Mouse (Mus musculus) midbrain, embryonic 16.5 days (tissue): Measurements from ENCODE around the gene Pnrc2. TPM values are rescaled to one million over a fixed set of nuclear protein-coding genes. Genes with fewer than 3 reads are reported as not detected.

Experiments
- ATAC-seq: fragments of 200-750 bp; cut with Nextera tagmentation; 2 replicates; pipeline ENCODE4 v1.8.0; 2017; ENCODE audit warnings: moderate TSS enrichment
- H3K27ac ChIP-seq: fragments of 300-500 bp; sonication (generic); 2 replicates; pipeline ENCODE4 v1.5.1; 2014; ENCODE audit warnings: mild to moderate bottlenecking, low read length, mixed read lengths
- H3K27me3 ChIP-seq: fragments of 300-500 bp; sonication (generic); 2 replicates; pipeline ENCODE4 v1.6.1; 2014; ENCODE audit warnings: low read depth, low read length, mixed read lengths; ENCODE audit not compliant: control insufficient read depth, insufficient read depth
- H3K36me3 ChIP-seq: fragments of 300-500 bp; sonication (generic); 2 replicates; pipeline ENCODE4 v1.6.1; 2014; ENCODE audit warnings: mild to moderate bottlenecking, low read length, moderate library complexity, mixed read lengths; ENCODE audit not compliant: control insufficient read depth, insufficient read depth
- H3K4me1 ChIP-seq: fragments of 300-500 bp; sonication (generic); 2 replicates; pipeline ENCODE4 v1.6.1; 2014; ENCODE audit warnings: mild to moderate bottlenecking, low read length, mixed read lengths; ENCODE audit not compliant: control insufficient read depth, insufficient read depth
- H3K4me2 ChIP-seq: fragments of 300-500 bp; sonication (generic); 2 replicates; pipeline ENCODE4 v1.6.1; 2014; ENCODE audit warnings: mild to moderate bottlenecking, low read length, mixed read lengths
- H3K4me3 ChIP-seq: fragments of 300-500 bp; sonication (generic); 2 replicates; pipeline ENCODE4 v1.5.1; 2014; ENCODE audit warnings: low read depth, mild to moderate bottlenecking, low read length, moderate library complexity, mixed read lengths
- H3K9ac ChIP-seq: fragments of 300-500 bp; sonication (generic); 2 replicates; pipeline ENCODE4 v1.6.1; 2014; ENCODE audit warnings: low read depth, low read length, mixed read lengths
- H3K9me3 ChIP-seq: fragments of 300-500 bp; sonication (generic); replicated peaks from 2 replicates; pipeline ENCODE4 v1.6.1; 2014; ENCODE audit warnings: mild to moderate bottlenecking, low read length, mixed read lengths; ENCODE audit not compliant: control insufficient read depth, poor library complexity, severe bottlenecking
- WGBS: fragments of 180-500 bp; shearing (Covaris S2); extraction: QIAGEN DNeasy Blood & Tissue Kit; methylation state at CpG from one replicate; pipeline ENCODE4 v1.1.7; 2014; 5-methylcytosine and 5-hydroxymethylcytosine counted together
- polyA plus RNA-seq: library from polyadenylated mRNA; unstranded; fragments of >200 nt; fragmentation: Nextera tagmentation; extraction: Ambion mirVana; gene quantifications from 2 replicates; pipeline ENCODE4 v1.2.1, GENCODE M21; 2015

Gene Pnrc2
- polyA plus RNA-seq, 1 experiment from 2014 or later: 94.2 TPM

DNA sequence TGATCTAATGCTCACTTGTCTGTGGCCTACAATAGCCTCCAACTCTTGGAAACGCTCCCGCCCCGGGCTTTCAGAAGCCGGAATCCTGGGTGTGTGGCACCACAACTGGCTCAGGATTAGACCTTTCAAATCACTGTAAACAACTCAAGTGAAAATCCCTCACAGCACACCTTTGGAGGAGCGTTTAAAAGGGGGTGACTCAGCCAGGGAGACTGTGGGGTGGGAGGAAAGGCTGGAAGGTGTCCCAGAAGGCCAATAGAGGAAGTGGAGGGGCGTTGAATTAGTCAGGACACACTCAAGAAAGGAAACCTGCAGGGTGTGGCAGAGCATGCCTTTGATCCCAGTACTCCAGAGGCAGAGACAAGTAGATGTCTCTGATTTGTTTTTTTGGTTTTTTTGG, 29.2 kb downstream of the Pnrc2 start:
- no peaks in the 10 kb centered on the region for H3K36me3 ChIP-seq
- H3K4me3 ChIP-seq: no peak overlapping the region
- no peaks in the 10 kb centered on the region for H3K4me1 ChIP-seq
- no peaks in the 10 kb centered on the region for H3K9me3 ChIP-seq
- H3K4me2 ChIP-seq: no peak overlapping the region
- ATAC-seq: no peak
- H3K9ac ChIP-seq: no peak overlapping the region
- no peak overlapping the region for H3K27ac ChIP-seq
- WGBS: 83% methylated on average over 6 of the region's 6 CpGs
- no peaks in the 10 kb centered on the region for H3K27me3 ChIP-seq

GRCm38 (mm10) chr4:135839293-135840011, 34.2 kb downstream of the Pnrc2 start:
- Histone ChIP-seq H3K9ac (no peak overlapping the region), H3K4me3 (no peak overlapping the region), H3K27me3 (no peaks in the 10 kb centered on the region), H3K36me3 (no peaks in the 10 kb centered on the region), H3K9me3 (no peaks in the 10 kb centered on the region), H3K4me2 (no peak overlapping the region), H3K4me1 (no peaks in the 10 kb centered on the region), H3K27ac (no peak overlapping the region)
- WGBS: 89% methylated on average over 21 of the region's 21 CpGs
- no peak for ATAC-seq

DNA sequence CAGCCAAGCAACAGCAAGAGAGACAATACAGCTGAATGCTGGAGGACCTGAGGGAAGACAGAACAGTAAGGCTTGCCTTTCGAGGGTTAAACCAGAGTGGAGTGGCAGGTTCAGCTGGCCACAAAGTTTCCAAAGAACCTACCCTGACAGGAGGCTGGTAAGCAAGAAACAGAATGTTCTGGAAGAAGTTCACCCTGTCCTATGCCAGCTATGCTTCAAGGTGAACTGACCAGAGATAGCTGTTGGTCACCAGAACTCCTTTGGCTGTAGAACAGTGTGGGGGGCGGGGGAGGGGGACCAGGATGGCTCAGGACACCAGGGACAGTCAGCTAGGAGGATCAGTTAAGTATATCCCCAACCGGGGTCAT, 34.7 kb downstream of the Pnrc2 start:
- 79% methylated on average over 3 of the region's 3 CpGs for whole genome bisulfite sequencing
- H3K27ac ChIP-seq: no peak overlapping the region
- H3K9me3 ChIP-seq: no peaks in the 10 kb centered on the region
- H3K9ac ChIP-seq: no peak overlapping the region
- peaks cover 3% of the 10 kb centered on the region for H3K4me1 ChIP-seq
- H3K36me3 ChIP-seq: no peaks in the 10 kb centered on the region
- no peaks in the 10 kb centered on the region for H3K27me3 ChIP-seq
- no peak for ATAC-seq
- H3K4me2 ChIP-seq: no peak overlapping the region
- no peak overlapping the region for H3K4me3 ChIP-seq

DNA sequence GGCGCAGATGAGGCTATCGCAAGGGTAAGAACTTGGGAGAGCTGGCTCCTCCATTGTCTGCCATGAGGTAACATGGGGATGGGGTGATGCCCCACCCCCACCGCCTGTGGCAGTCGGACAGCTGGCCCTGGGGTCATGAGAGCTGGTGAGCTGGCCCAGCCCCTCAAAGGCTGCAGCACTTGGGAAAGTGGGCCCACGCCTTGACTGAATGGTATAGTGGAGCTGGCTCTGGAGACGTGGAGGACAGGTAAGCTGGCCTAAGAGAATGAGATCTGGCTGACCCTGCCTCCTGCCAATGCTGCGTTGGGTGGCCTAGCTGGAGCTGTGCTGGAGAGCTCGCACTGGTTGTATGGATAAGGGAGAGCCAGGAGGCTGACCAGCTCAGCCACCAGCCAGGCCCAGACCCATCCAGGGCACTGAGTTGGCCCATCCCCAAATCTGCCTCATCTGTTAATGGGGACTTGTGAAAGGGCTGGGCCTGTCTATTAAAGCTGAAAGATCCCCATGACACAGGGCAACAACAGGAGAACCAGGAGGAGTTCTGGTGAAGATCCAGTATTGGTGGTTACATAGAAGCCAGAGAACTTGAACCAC, 39.4 kb downstream of the Pnrc2 start:
- ATAC-seq: no peak
- H3K36me3 ChIP-seq: no peaks in the 10 kb centered on the region
- 0 out of 2 replicates have a peak overlapping the region, but pooled peaks have one; percentile 14 for H3K9ac ChIP-seq
- no peak overlapping the region for H3K4me3 ChIP-seq
- H3K4me2 ChIP-seq: peak overlapping the region; percentile 7; the same call in 1 of the 2 replicates
- peak overlapping the region; percentile 87 for H3K27ac ChIP-seq
- H3K27me3 ChIP-seq: no peaks in the 10 kb centered on the region
- peaks cover 21% of the 10 kb centered on the region for H3K4me1 ChIP-seq
- H3K9me3 ChIP-seq: no peaks in the 10 kb centered on the region
- 87% methylated on average over 8 of the region's 8 CpGs for WGBS

DNA sequence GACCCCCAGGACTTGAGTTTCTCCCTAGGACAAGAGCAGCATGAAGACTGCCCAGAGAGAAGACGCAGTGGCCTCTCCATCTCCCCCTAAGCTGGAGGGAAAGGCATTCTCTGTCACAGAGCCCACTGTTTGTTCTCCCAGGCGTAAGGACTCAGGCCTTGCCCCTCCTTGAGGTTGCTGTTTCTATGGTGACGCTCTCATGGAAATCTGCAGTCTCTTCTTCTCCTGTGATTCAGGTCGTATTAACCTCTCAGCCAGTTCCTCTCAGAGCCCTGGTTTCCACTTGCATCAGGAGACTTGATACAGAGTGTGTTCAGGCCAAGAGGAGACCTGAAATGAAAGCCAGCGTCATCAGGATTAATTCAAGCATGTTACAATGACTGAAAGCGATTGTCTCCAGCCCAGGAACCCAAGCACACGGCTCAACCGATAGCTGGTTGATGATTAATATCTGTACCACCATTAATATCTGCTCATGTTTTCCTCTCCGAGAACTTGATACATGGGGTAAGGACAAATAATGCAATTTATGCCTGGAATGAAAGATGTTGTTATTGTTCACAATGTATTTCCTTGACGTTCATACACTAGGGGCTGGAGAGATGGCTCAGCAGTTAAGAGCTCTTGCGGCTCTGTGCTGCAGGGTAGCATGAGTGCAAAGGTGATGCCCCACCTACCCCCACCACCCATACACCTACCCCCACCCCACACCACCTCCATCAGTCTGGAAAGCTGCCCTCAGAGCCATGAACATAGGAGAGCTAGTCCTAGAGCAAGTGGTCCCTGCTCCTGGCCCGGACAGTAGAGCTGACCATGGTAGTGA, 40.1 kb downstream of the Pnrc2 start:
- peaks cover 23% of the 10 kb centered on the region for H3K4me1 ChIP-seq
- H3K9me3 ChIP-seq: no peaks in the 10 kb centered on the region
- WGBS: 31% methylated on average over 12 of the region's 12 CpGs
- no peaks in the 10 kb centered on the region for H3K27me3 ChIP-seq
- no peak overlapping the region for H3K4me3 ChIP-seq
- peak overlapping the region; percentile 87 for H3K27ac ChIP-seq
- ATAC-seq: peak; percentile 82
- H3K9ac ChIP-seq: peak overlapping the region; percentile 40; the same call in 1 of the 2 replicates
- H3K4me2 ChIP-seq: peak overlapping the region; percentile 7; the same call in 1 of the 2 replicates
- no peaks in the 10 kb centered on the region for H3K36me3 ChIP-seq

GRCm38 (mm10) chr4:135832070-135832469, 41.6 kb downstream of the Pnrc2 start:
- H3K9ac ChIP-seq: no peak overlapping the region
- H3K4me3 ChIP-seq: no peak overlapping the region
- no peak overlapping the region for H3K4me2 ChIP-seq
- H3K27ac ChIP-seq: peak overlapping the region; percentile 15; the same call in 1 of the 2 replicates
- 78% methylated on average over 11 of the region's 11 CpGs for WGBS
- H3K4me1 ChIP-seq: peaks cover 25% of the 10 kb centered on the region
- H3K36me3 ChIP-seq: no peaks in the 10 kb centered on the region
- no peaks in the 10 kb centered on the region for H3K9me3 ChIP-seq
- H3K27me3 ChIP-seq: no peaks in the 10 kb centered on the region
- ATAC-seq: no peak

- H3K27me3 ChIP-seq: no peaks in the 10 kb centered on the region
- no peaks in the 10 kb centered on the region for H3K9me3 ChIP-seq
- WGBS: 13% methylated on average over 11 of the region's 11 CpGs
- no peak for ATAC-seq
- no peaks in the 10 kb centered on the region for H3K36me3 ChIP-seq
- H3K9ac ChIP-seq: no peak overlapping the region
- peaks cover 17% of the 10 kb centered on the region for H3K4me1 ChIP-seq
- H3K27ac ChIP-seq: peak overlapping the region; percentile 70
- H3K4me2 ChIP-seq: peak overlapping the region; percentile 29
- H3K4me3 ChIP-seq: no peak overlapping the region
Observed at GRCm38 (mm10) chr4:135828491-135828890, 45.2 kb downstream of the Pnrc2 start.

GRCm38 (mm10) chr4:135824254-135824653, 49.4 kb downstream of the Pnrc2 start:
- WGBS: 35% methylated on average over 8 of the region's 8 CpGs
- peaks cover 4% of the 10 kb centered on the region; the same call in 1 of the 2 replicates for H3K4me1 ChIP-seq
- H3K36me3 ChIP-seq: no peaks in the 10 kb centered on the region
- H3K4me2 ChIP-seq: no peak overlapping the region
- H3K27me3 ChIP-seq: no peaks in the 10 kb centered on the region
- no peak overlapping the region for H3K9ac ChIP-seq
- ATAC-seq: no peak
- no peaks in the 10 kb centered on the region for H3K9me3 ChIP-seq
- H3K27ac ChIP-seq: no peak overlapping the region
- no peak overlapping the region for H3K4me3 ChIP-seq

DNA sequence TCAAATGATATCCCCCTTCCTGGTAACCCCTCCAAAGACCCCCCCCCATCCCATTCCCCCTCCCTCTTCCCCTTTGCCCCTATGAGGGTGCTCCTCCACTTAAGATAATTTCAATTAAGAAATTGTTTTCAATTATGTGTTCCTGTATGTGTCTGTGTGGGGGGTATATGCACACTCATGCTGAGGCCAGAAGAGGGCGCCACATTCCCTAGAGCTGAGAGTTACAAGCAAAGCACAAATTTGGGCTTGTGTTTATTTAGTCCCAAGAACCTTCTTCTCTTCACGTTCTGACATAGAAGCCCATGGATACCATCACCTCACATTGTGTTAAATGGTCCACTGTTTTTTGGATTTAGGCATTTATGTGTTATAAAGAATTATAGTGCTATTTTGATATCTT, 50.4 kb downstream of the Pnrc2 start:
- no peak overlapping the region for H3K4me3 ChIP-seq
- H3K9ac ChIP-seq: no peak overlapping the region
- WGBS: 60% methylated on average over 2 of the region's 2 CpGs
- H3K4me2 ChIP-seq: no peak overlapping the region
- no peaks in the 10 kb centered on the region; the same call in 1 of the 2 replicates for H3K4me1 ChIP-seq
- no peaks in the 10 kb centered on the region for H3K36me3 ChIP-seq
- H3K27ac ChIP-seq: no peak overlapping the region
- H3K27me3 ChIP-seq: no peaks in the 10 kb centered on the region
- no peaks in the 10 kb centered on the region for H3K9me3 ChIP-seq
- no peak for ATAC-seq
